Mouse (Mus musculus) liver, postnatal 0 days (tissue): ENCODE results near the gene Ptk7.

Experiments used
- CTCF ChIP-seq: sonication (generic); IDR thresholded peaks from 2 replicates; pipeline ENCODE4 v1.5.1; 2016; ENCODE audit warnings: antibody characterized with exemption, low read depth
- EP300 ChIP-seq: IDR thresholded peaks from 2 replicates; pipeline ENCODE4 v1.6.1; 2016; ENCODE audit warnings: antibody characterized with exemption, low read depth, mild to moderate bottlenecking

GRCm38 (mm10) chr17:46595336-46595735 lies 34.0 kb downstream of the Ptk7 start:
- TF ChIP-seq CTCF (no peak), EP300 (no peak)
